Mouse (Mus musculus) monocyte, adult 2 months (primary cell): ENCODE data around the gene Fzd7.

Experiments
- DNase-seq, 2 experiments: peaks; one replicate each; pipeline ENCODE4 v3.0.0; 2022; ENCODE audit warnings: low spot score in 2 of 2, low read depth in 1 of 2

Gene Fzd7

GRCm38 (mm10) chr1:59497741-59498613 lies 15.8 kb downstream of the Fzd7 start:
- DNase-seq = no peak

- no peak for DNase-seq
Measured at GRCm38 (mm10) chr1:59499327-59499726, 17.1 kb downstream of the Fzd7 start.

- no peak for DNase-seq
Measured at GRCm38 (mm10) chr1:59502355-59502754, 20.1 kb downstream of the Fzd7 start.

GRCm38 (mm10) chr1:59503659-59504301 lies 21.6 kb downstream of the Fzd7 start:
- no peak for DNase-seq

GRCm38 (mm10) chr1:59504302-59504700 lies 22.1 kb downstream of the Fzd7 start:
- no peak for DNase-seq

DNA sequence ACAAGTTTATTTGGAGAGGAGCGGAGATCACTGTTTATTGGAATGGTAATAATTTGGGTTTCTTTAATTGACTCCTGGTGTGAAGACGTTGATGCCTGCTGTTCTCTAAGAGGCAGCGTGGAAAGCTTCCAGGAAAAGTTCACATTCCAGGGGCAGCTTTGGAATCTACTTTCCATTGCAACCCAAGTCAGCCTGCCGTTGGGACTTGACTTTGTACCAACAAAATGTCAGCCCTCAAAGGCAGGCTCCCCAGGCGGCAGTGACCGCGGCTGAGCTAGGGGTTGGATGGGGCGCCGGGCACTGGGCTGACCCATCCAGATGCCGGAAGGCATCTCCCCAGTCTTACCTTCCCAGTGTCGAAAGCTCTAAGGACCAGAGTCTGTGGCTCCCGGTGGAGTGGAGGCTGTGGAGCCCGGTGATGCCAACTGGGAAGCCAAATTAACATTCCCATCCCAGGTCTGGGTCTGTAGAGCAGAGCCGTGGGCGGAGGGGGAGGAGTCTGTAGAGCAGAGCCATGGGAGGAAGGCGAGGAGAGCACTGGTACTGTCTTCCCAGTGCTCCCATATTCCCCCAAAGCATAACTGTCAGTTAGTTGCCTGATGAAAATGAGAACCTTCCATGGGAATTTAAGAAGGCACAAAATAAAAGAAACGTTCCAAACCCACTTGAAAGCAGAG lies 26.4 kb downstream of the Fzd7 start:
- no peak for DNase-seq

- no peak for DNase-seq
Measured at GRCm38 (mm10) chr1:59511566-59512270, 29.5 kb downstream of the Fzd7 start.

DNA sequence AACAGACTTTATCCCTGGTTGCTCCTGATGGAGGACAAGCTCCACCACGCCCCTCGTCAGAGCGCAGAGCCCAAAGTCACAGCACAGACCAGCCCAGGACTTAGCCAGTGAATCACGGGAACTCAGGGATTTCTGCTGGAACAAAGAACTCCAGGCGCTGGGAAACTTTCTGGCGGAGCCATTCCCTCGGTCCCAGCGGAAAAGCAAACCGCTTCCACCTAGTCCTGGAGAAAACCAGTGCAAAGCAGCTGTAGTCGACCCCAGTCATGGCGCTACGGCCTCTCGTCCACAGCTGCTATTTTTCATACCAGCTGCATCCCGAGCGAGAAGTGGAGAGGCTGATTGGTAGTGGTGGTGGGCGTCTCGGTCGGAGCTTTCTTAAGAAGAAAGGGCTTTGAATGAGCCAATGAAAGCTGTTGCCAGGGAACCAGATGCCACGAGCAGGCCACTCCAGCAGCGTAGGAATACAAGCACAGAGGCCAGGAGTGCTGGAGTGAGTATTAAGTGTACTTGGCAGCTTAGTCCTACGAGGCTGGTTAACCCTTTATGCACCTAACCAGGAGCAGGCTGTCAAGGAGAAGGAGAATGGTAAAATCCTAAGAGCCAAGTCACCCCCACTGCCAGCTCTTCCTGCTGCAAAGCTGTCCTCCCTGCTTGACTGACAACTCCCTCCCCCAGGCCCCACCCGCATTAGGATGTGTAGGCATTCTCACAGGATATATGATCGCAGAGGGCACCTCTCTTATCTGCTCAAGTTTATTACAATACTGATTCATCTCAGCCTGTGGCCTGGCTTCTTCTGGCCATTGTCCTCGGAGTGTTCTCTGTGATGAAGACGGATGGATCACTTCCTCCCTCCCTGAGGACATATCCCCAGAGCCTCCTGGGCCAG lies 34.0 kb downstream of the Fzd7 start, which contains the start of gene Gm973:
TSS of gene Gm973 (plus strand) at position 239 of the 892 bp plus-strand sequence.
- DNase-seq = no peak

DNA sequence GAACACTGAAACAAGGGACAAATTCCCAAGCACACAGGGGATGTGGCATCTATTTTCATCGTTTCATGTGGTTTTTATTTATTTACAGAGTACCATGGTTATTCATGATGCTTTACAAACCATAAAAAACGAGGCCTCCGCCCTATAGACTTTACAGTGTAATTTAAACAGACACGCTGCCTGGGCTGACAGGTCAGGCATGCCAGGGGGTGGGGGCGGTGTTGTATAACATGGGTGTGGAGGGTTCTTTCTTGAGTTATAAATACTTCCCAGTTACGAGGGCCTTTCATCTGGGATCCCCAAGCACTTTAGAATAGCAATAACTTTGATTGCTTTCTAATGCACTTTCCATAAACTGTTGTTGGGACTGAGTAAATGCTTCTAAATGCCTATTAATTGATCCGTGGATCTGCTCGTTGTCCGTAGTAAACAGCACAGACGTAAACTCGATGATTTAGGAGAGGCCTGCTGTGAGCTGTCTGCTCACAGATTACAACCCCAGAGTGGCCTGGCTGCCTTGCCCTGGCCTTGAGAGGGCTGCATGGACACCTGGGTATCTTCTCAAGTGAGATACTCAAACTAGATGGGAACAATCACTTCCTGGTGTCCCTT lies 38.1 kb downstream of the Fzd7 start:
- DNase-seq = no peak

DNA sequence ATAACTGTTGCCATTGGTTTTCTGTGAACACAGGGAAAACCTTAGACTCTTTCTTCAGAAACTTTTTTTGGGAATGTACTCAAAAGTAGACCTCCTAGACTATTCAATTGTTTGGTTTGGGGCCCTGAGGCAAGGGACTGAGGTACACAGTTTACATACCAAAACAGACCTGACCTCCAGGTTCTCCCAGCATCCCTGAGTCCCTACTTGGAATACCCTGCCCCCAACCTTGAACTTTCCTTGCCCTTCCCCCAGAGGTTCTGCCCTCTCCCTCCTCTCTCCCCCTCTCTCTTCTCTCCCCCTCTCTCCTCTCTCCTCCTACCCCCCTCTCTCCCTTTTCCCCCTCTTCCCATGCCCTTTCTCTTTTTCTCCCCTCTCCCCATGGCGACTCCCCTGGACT lies 40.2 kb downstream of the Fzd7 start:
- DNase-seq = no peak

DNA sequence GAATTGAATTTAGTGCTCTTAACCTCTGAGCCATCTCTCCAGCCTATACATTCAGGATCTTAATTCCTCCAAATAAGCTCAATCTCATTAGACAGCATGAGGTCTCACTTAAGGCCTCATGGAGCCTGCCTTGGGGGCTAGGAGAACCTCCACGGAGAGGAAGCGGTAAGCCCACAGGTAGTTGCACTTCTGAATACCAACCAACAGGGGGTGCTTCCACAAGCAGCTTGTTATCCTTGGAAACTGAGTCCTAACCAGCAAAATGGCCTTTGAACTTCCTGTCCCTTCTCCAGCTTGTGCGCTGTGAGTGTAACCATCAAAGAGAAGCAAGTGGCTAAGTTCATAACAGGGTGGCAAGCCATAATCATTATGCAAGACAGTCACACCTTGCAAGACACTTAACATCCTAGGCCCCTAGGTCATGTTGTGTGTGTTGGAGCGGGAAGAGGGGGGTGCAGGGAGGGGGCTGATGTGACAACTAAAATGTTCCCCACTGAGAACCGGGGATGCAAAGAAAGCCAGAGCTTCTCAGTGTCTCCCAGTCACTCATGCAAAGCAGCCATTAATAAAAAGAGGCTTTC lies 41.2 kb downstream of the Fzd7 start:
- no peak for DNase-seq

DNA sequence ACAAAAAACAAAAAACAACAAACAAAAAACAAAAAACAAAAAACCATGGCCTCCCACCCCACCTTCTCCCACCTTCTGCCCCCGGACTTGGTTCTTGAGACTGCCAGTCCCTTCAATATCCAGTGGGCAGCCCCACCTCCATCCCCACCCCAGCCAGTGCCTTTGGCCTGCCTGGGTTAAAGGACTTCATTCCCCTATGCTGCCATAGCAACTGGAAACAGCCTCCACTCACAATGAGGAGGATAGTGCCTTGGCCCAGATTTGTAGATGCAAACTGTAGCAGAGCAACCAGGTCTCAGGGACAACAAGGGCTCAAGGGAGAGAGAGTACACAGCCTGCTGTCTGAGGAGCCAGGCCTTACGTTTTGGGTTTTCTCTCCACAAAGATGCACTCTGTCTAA lies 41.8 kb downstream of the Fzd7 start:
- no peak for DNase-seq

DNA sequence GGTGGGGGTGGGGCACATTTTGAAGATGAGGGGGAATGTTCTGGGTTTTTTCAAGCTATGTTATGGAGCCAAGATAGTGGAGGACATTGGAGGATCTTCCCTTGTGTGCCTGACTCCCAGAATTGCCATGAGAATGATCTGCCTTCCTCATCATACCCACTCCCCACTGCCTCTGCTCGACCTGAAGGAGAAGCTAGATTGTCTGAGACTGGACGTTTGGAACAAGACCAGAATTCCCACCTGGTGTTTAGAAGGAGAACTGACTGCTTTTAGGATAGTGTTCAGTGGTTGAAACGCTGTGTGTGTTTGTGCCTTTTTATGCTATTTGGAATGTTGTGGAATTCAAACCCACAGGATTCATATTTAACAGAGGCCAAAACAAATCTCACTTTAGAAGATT lies 42.5 kb downstream of the Fzd7 start:
- DNase-seq = no peak

GRCm38 (mm10) chr1:59527219-59527618 lies 45.0 kb downstream of the Fzd7 start:
- no peak for DNase-seq

- DNase-seq = no peak
Measured at GRCm38 (mm10) chr1:59534976-59535810, 53.0 kb downstream of the Fzd7 start.
